ENCODE assay signal across 13 mouse cellular contexts in the genomic region with DNA sequence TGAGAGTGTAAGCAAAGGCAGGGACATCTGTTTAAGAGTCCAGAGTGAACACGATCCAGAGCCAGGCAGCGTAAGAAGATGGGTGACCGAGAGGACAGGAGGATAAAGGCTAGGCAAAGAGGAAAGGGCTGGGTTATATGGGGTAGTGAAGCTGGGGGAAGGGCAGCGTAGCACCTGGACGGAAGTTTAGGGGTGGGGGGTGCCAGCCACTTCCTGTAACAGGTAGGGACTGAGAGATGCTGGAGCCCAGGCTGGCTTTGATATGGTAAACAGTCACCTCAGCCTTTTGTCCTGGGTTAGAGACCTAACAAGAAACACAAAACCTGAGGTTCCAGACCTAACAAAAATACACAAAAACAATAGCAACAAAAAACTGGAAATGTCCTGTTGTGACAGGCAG. TPM values are rescaled to one million over a fixed set of nuclear protein-coding genes. Genes with fewer than 3 reads are reported as not detected.
A peak's percentile ranks its signal among the peaks of the same experiment; 100 is the strongest.
DNase-seq lines count a peak whose midpoint lies in the region; ATAC-seq and TF ChIP-seq lines count a peak whose summit lies in the region.
"Had no signal": no experiment of that assay in that cellular context is flagged by ENCODE, and none has a peak within 500 bp of the region (broad histone marks: within the 10 kb centered on the region; RNA-seq: fewer than 3 reads in every experiment).

No protein-coding gene starts in this region.

- H3K9ac ChIP-seq in embryonic facial prominence, embryonic 13.5 days, result no peak overlapping the region
- no peak overlapping the region for H3K9ac ChIP-seq in hindbrain, embryonic 15.5 days
- H3K9ac ChIP-seq in hindbrain, embryonic 12.5 days, result no peak overlapping the region
- no peak overlapping the region for H3K9ac ChIP-seq in forebrain, embryonic 14.5 days (ENCODE audit: low read length)
- H3K9ac ChIP-seq in forebrain, postnatal 0 days, result no peak overlapping the region

- ATAC-seq in embryonic facial prominence, embryonic 13.5 days (ENCODE audit: insufficient number of reproducible peaks, insufficient read depth, low FRiP score, low TSS enrichment, low read depth), result no peak
- ATAC-seq in hindbrain, embryonic 15.5 days (ENCODE audit: low FRiP score, low read depth), result no peak
- ATAC-seq in hindbrain, embryonic 12.5 days (ENCODE audit: low FRiP score), result no peak
- ATAC-seq in forebrain, embryonic 14.5 days, result no peak
- no peak for ATAC-seq in forebrain, postnatal 0 days

- H3K4me2 ChIP-seq in embryonic facial prominence, embryonic 13.5 days, result peak overlapping the region; percentile 18
- peak overlapping the region; percentile 23; the same call in 1 of the 2 replicates for H3K4me2 ChIP-seq in hindbrain, embryonic 15.5 days
- no peak overlapping the region for H3K4me2 ChIP-seq in hindbrain, embryonic 12.5 days (replicated peaks)
- H3K4me2 ChIP-seq in forebrain, embryonic 14.5 days (ENCODE audit: low read length), result no peak overlapping the region
- no peak overlapping the region for H3K4me2 ChIP-seq in forebrain, postnatal 0 days (ENCODE audit: low read depth)

- peaks cover 9% of the 10 kb centered on the region; the same call in 1 of the 2 replicates for H3K4me1 ChIP-seq in embryonic facial prominence, embryonic 13.5 days
- H3K4me1 ChIP-seq in embryonic facial prominence, embryonic 10.5 days, result peaks cover 12% of the 10 kb centered on the region
- H3K4me1 ChIP-seq in hindbrain, embryonic 15.5 days (replicated peaks), result peaks cover 13% of the 10 kb centered on the region; the same call in 1 of the 2 replicates
- peaks cover 5% of the 10 kb centered on the region; the same call in 1 of the 2 replicates for H3K4me1 ChIP-seq in hindbrain, embryonic 12.5 days
- peaks cover 29% of the 10 kb centered on the region for H3K4me1 ChIP-seq in thymus, adult 2 months (replicated peaks; ENCODE audit: control insufficient read depth, insufficient read depth, low read length)
- no peaks in the 10 kb centered on the region for H3K4me1 ChIP-seq in forebrain, embryonic 14.5 days (ENCODE audit: control insufficient read depth, insufficient read depth, low read length)
- H3K4me1 ChIP-seq in forebrain, postnatal 0 days (ENCODE audit: insufficient read depth), result no peaks in the 10 kb centered on the region; the same call in 1 of the 2 replicates

- 70% methylated on average over 5 of the region's 5 CpGs for WGBS in embryonic facial prominence, embryonic 13.5 days
- 78% methylated on average over 5 of the region's 5 CpGs for WGBS in embryonic facial prominence, embryonic 10.5 days
- WGBS in hindbrain, embryonic 15.5 days, result 74% methylated on average over 5 of the region's 5 CpGs
- 73% methylated on average over 5 of the region's 5 CpGs for WGBS in hindbrain, embryonic 12.5 days
- 42% methylated on average over 5 of the region's 5 CpGs for WGBS in thymus, adult 2 months
- 72% methylated on average over 5 of the region's 5 CpGs for WGBS in forebrain, embryonic 14.5 days
- WGBS in forebrain, postnatal 0 days, result 72% methylated on average over 5 of the region's 5 CpGs

- H3K9me3 ChIP-seq in embryonic facial prominence, embryonic 13.5 days, result peaks cover 24% of the 10 kb centered on the region
- peaks cover 26% of the 10 kb centered on the region for H3K9me3 ChIP-seq in embryonic facial prominence, embryonic 10.5 days
- H3K9me3 ChIP-seq in hindbrain, embryonic 15.5 days, result peaks cover 11% of the 10 kb centered on the region; the same call in 1 of the 2 replicates
- peaks cover 24% of the 10 kb centered on the region for H3K9me3 ChIP-seq in hindbrain, embryonic 12.5 days (replicated peaks)
- peaks cover 4% of the 10 kb centered on the region; the same call in 1 of the 2 replicates for H3K9me3 ChIP-seq in forebrain, embryonic 14.5 days (replicated peaks; ENCODE audit: control insufficient read depth, low read length)
- peaks cover 17% of the 10 kb centered on the region for H3K9me3 ChIP-seq in forebrain, postnatal 0 days (ENCODE audit: low read length)

- H3K27me3 ChIP-seq in embryonic facial prominence, embryonic 13.5 days, result no peaks in the 10 kb centered on the region
- 0 out of 2 replicates have a peak, but pooled peaks cover 4% of the 10 kb centered on the region for H3K27me3 ChIP-seq in embryonic facial prominence, embryonic 10.5 days (replicated peaks; ENCODE audit: low read depth, poor library complexity, severe bottlenecking)
- no peaks in the 10 kb centered on the region for H3K27me3 ChIP-seq in hindbrain, embryonic 15.5 days
- H3K27me3 ChIP-seq in hindbrain, embryonic 12.5 days, result no peaks in the 10 kb centered on the region
- peaks cover 2% of the 10 kb centered on the region; the same call in 1 of the 2 replicates for H3K27me3 ChIP-seq in thymus, adult 2 months (ENCODE audit: control insufficient read depth, insufficient read depth, low read length)
- no peaks in the 10 kb centered on the region for H3K27me3 ChIP-seq in forebrain, embryonic 14.5 days (replicated peaks; ENCODE audit: control insufficient read depth, insufficient read depth, low read length)
- no peaks in the 10 kb centered on the region for H3K27me3 ChIP-seq in forebrain, postnatal 0 days (ENCODE audit: insufficient read depth, low read length)

- H3K4me3 ChIP-seq in embryonic facial prominence, embryonic 13.5 days, result no peak overlapping the region
- no peak overlapping the region for H3K4me3 ChIP-seq in embryonic facial prominence, embryonic 10.5 days
- no peak overlapping the region for H3K4me3 ChIP-seq in hindbrain, embryonic 15.5 days
- no peak overlapping the region for H3K4me3 ChIP-seq in hindbrain, embryonic 12.5 days
- no peak overlapping the region for H3K4me3 ChIP-seq in thymus, adult 2 months (ENCODE audit: control insufficient read depth, insufficient read depth, low read length)
- H3K4me3 ChIP-seq in forebrain, embryonic 14.5 days (ENCODE audit: low read depth, low read length), result no peak overlapping the region
- no peak overlapping the region for H3K4me3 ChIP-seq in forebrain, postnatal 0 days (ENCODE audit: low read depth, low read length)
- H3K4me3 ChIP-seq: megakaryocyte, embryonic 14.5 days had no signal

- no peaks in the 10 kb centered on the region for H3K36me3 ChIP-seq in embryonic facial prominence, embryonic 13.5 days
- no peaks in the 10 kb centered on the region for H3K36me3 ChIP-seq in embryonic facial prominence, embryonic 10.5 days (replicated peaks)
- H3K36me3 ChIP-seq in hindbrain, embryonic 15.5 days, result peaks cover 3% of the 10 kb centered on the region; the same call in 1 of the 2 replicates
- H3K36me3 ChIP-seq in hindbrain, embryonic 12.5 days, result no peaks in the 10 kb centered on the region
- H3K36me3 ChIP-seq in thymus, adult 2 months (ENCODE audit: control insufficient read depth, insufficient read depth, low read length), result no peaks in the 10 kb centered on the region
- H3K36me3 ChIP-seq in forebrain, embryonic 14.5 days (ENCODE audit: control insufficient read depth, insufficient read depth, low read length), result no peaks in the 10 kb centered on the region
- no peaks in the 10 kb centered on the region for H3K36me3 ChIP-seq in forebrain, postnatal 0 days (ENCODE audit: insufficient read depth)

- DNase-seq in embryonic facial prominence, embryonic 10.5 days (ENCODE audit: low spot score), result no peak
- DNase-seq in T-cell, adult 2 months (ENCODE audit: low spot score), result peak; percentile 10
- DNase-seq in thymus, adult 2 months, result peak; percentile 62
- no peak for DNase-seq in forebrain, embryonic 14.5 days (ENCODE audit: low spot score)
- DNase-seq in forebrain, postnatal 0 days, result no peak
- DNase-seq: adrenal gland, postnatal 14 days; cerebellum, adult 9-10 months; embryo, embryonic 11 days; kidney, postnatal 25 days had no signal

- no peak for TF ChIP-seq POLR2A in thymus, adult 2 months (IDR thresholded peaks at IDR 0.05; ENCODE audit: control insufficient read depth, extremely low read depth, insufficient read depth, low read length, poor library complexity)

- TF ChIP-seq CTCF in thymus, adult 2 months (IDR thresholded peaks at IDR 0.05; ENCODE audit: borderline replicate concordance, control insufficient read depth, extremely low read depth, insufficient read depth, low read length, poor library complexity), result no peak
- TF ChIP-seq CTCF in forebrain, postnatal 0 days (IDR thresholded peaks at IDR 0.05; ENCODE audit: low read depth), result no peak

- H3K27ac ChIP-seq in embryonic facial prominence, embryonic 13.5 days, result no peak overlapping the region
- H3K27ac ChIP-seq in embryonic facial prominence, embryonic 10.5 days (replicated peaks), result no peak overlapping the region
- H3K27ac ChIP-seq in hindbrain, embryonic 15.5 days (replicated peaks), result no peak overlapping the region
- no peak overlapping the region for H3K27ac ChIP-seq in hindbrain, embryonic 12.5 days
- H3K27ac ChIP-seq in thymus, adult 2 months (ENCODE audit: control insufficient read depth, insufficient read depth, low read length), result peak overlapping the region; percentile 95
- H3K27ac ChIP-seq in forebrain, embryonic 14.5 days (ENCODE audit: low read depth, low read length), result no peak overlapping the region
- H3K27ac ChIP-seq in forebrain, postnatal 0 days (ENCODE audit: low read depth, low read length), result no peak overlapping the region

RNA-seq across cellular contexts. Expression of a gene that starts 29.5 kb away (rescaled TPM):
- polyA plus RNA-seq in embryonic facial prominence, embryonic 13.5 days (2015; fragmentation: Nextera tagmentation; extraction: Ambion mirVana), result 25.9 and 29.5 TPM in 2 replicates
- 31.2 and 32.0 TPM in 2 replicates for polyA plus RNA-seq in embryonic facial prominence, embryonic 10.5 days (2016; fragmentation: Nextera tagmentation; extraction: Ambion mirVana)
- polyA plus RNA-seq in hindbrain, embryonic 15.5 days (2015; fragmentation: Nextera tagmentation; extraction: Ambion mirVana), result 18.3 and 19.5 TPM in 2 replicates
- polyA plus RNA-seq in hindbrain, embryonic 12.5 days (2016; fragmentation: Nextera tagmentation; extraction: Ambion mirVana), result 34.4 and 37.3 TPM in 2 replicates
- polyA plus RNA-seq in thymus, adult 2 months (2012; rRNA removed), result 70.8 and 85.7 TPM in 2 replicates
- polyA plus RNA-seq in forebrain, embryonic 14.5 days (2014; fragmentation: Nextera tagmentation; extraction: Ambion mirVana), result 24.4 and 27.7 TPM in 2 replicates
- 32.2 and 49.9 TPM in 2 replicates for total RNA-seq in forebrain, postnatal 0 days (2014; rRNA removed)
- 7.8 and 10.7 TPM in 2 replicates for polyA plus RNA-seq in forebrain, postnatal 0 days (2015; fragmentation: Nextera tagmentation; extraction: Ambion mirVana)

Comparison
In these comparisons a context has a peak if more than half of its experiments do, and no peak if none do; other contexts are left out.
1. H3K4me2 ChIP-seq: peak in embryonic facial prominence, embryonic 13.5 days (single experiment) and hindbrain, embryonic 15.5 days (single experiment); none in hindbrain, embryonic 12.5 days (single experiment), forebrain, embryonic 14.5 days (single experiment) and forebrain, postnatal 0 days (single experiment).
2. DNase-seq: peak in T-cell, adult 2 months (single experiment) and thymus, adult 2 months (single experiment); none in embryonic facial prominence, embryonic 10.5 days (single experiment), forebrain, embryonic 14.5 days (single experiment) and forebrain, postnatal 0 days (single experiment).